Mouse (Mus musculus) G1E (cell line): ENCODE measurements around the gene Olfr1358. TPM values are rescaled to one million over a fixed set of nuclear protein-coding genes. Genes with fewer than 3 reads are reported as not detected.

Experiments
- ATAC-seq: 2 replicates; pipeline ENCODE4 v1.8.0; 2016; ENCODE audit warnings: mild to moderate bottlenecking; ENCODE audit not compliant: insufficient number of reproducible peaks, poor library complexity, low FRiP score, severe bottlenecking; ENCODE audit errors: extremely low read depth
- DNase-seq: peaks from one replicate; pipeline ENCODE4 v3.0.0; 2012; ENCODE audit warnings: low spot score
- H3K27me3 ChIP-seq: 2 replicates; pipeline ENCODE4 v1.6.1; 2012; ENCODE audit warnings: mild to moderate bottlenecking, low read length, inconsistent platforms; ENCODE audit not compliant: insufficient read depth
- H3K36me3 ChIP-seq: replicated peaks from 2 replicates; pipeline ENCODE3; 2012; ENCODE audit warnings: mild to moderate bottlenecking, inconsistent platforms
- H3K4me1 ChIP-seq: 2 replicates; pipeline ENCODE4 v1.6.1; 2012; ENCODE audit warnings: low read depth, low read length, inconsistent platforms, mixed read lengths; ENCODE audit not compliant: insufficient read depth
- H3K4me3 ChIP-seq: 2 replicates; pipeline ENCODE4 v1.5.1; 2012; ENCODE audit warnings: low read depth, mild to moderate bottlenecking, inconsistent platforms, low read length, moderate library complexity, mixed read lengths
- H3K9me3 ChIP-seq: replicated peaks from 2 replicates; pipeline ENCODE4 v1.6.1; 2012; ENCODE audit warnings: inconsistent platforms
- CTCF ChIP-seq: IDR thresholded peaks from 2 replicates; pipeline ENCODE4 v1.5.1; 2012; ENCODE audit warnings: low read depth, low read length, inconsistent platforms, mixed read lengths
- GATA1 ChIP-seq: IDR thresholded peaks from 2 replicates; pipeline ENCODE4 v1.6.1; 2012; ENCODE audit warnings: borderline replicate concordance, low read length, inconsistent platforms, mixed read lengths
- GATA2 ChIP-seq: IDR thresholded peaks from 2 replicates; pipeline ENCODE4 v1.6.1; 2012; ENCODE audit warnings: low read depth, low read length, inconsistent platforms, borderline replicate concordance
- POLR2AphosphoS5 ChIP-seq: IDR thresholded peaks from 2 replicates; pipeline ENCODE4 v1.6.1; 2012; ENCODE audit warnings: low read depth, low read length, inconsistent platforms; ENCODE audit not compliant: insufficient replicate concordance
- TAL1 ChIP-seq: conservative IDR thresholded peaks from 2 replicates; pipeline ENCODE4 v1.6.1; 2012; ENCODE audit warnings: low read depth, low read length, inconsistent platforms, mixed read lengths
- polyA plus RNA-seq: library from polyadenylated mRNA; stranded (reverse); fragments of >175 nt; gene quantifications from 2 replicates; pipeline ENCODE4 v1.2.3, GENCODE M21; 2012
- total RNA-seq, 2 experiments: library from RNA; stranded (forward) in 1 of 2; stranded (reverse) in 1 of 2; fragments of 200-1000 nt in 1 of 2; fragments of >200 nt in 1 of 2; fragmentation: Nextera tagmentation in 1 of 2; gene quantifications; 2 replicates each; pipeline ENCODE4 v1.2.3; 2014 to 2017

The Olfr1358 gene
- total and polyA plus RNA-seq, 3 experiments: not detected

- Histone ChIP-seq H3K36me3 (no peaks in the 10 kb centered on the region), H3K4me3 (no peak overlapping the region), H3K4me1 (no peaks in the 10 kb centered on the region), H3K27me3 (no peaks in the 10 kb centered on the region; the same call in 1 of the 2 replicates), H3K9me3 (no peaks in the 10 kb centered on the region)
- no peak for TF ChIP-seq GATA2
- no peak for TF ChIP-seq POLR2AphosphoS5
- TF ChIP-seq GATA1: no peak
- no peak for TF ChIP-seq TAL1
- no peak for TF ChIP-seq CTCF
- ATAC-seq (no peak), DNase-seq (no peak)
Measured at GRCm38 (mm10) chr10:78565070-78565469, 47.8 kb downstream of the Olfr1358 start.

- Histone ChIP-seq H3K27me3 (0 out of 2 replicates have a peak, but pooled peaks cover 3% of the 10 kb centered on the region), H3K4me3 (no peak overlapping the region), H3K36me3 (no peaks in the 10 kb centered on the region), H3K4me1 (peaks cover 9% of the 10 kb centered on the region), H3K9me3 (no peaks in the 10 kb centered on the region)
- no peak for TF ChIP-seq POLR2AphosphoS5
- TF ChIP-seq TAL1: no peak
- TF ChIP-seq GATA1: no peak
- no peak for TF ChIP-seq GATA2
- TF ChIP-seq CTCF: no peak
- DNase-seq (no peak), ATAC-seq (no peak)
Measured at GRCm38 (mm10) chr10:78569191-78569590, 52.0 kb downstream of the Olfr1358 start.

DNA sequence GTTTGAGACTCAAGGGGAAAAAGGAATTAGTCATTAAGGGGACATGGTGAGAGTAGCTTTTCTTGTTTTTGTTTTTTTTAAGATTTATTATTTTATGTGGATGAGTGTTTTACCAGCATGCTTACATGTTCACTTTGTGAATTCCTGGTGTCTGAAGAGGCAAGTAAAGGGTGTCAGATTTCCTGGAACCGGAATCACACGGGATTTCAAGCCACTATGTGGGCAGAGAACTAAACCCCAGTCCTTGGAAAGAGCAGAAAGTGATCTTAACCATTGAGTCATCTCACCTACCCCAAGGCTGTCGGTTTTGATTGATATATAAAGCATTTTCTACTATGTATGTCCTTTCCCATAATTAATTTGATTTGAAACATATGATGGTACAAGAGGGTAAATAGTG lies 52.5 kb downstream of the Olfr1358 start:
- Histone ChIP-seq H3K36me3 (no peaks in the 10 kb centered on the region), H3K9me3 (no peaks in the 10 kb centered on the region), H3K4me1 (peaks cover 11% of the 10 kb centered on the region), H3K4me3 (no peak overlapping the region), H3K27me3 (0 out of 2 replicates have a peak, but pooled peaks cover 3% of the 10 kb centered on the region)
- TF ChIP-seq GATA2: no peak
- no peak for TF ChIP-seq GATA1
- TF ChIP-seq CTCF: no peak
- TF ChIP-seq TAL1: no peak
- TF ChIP-seq POLR2AphosphoS5: no peak
- ATAC-seq (no peak), DNase-seq (no peak)

Other genes starting within 250 kb of the Olfr1358 start
- 1.2 and 2.3 TPM in 2 replicates for gene Agpat3, start 164.9 kb upstream of the Olfr1358 start, total RNA-seq (2014; fragmentation: Nextera tagmentation)
- gene Agpat3, start 164.9 kb upstream of the Olfr1358 start, total RNA-seq (2017): 1.9 and 2.3 TPM in 2 replicates
- gene Agpat3, start 164.9 kb upstream of the Olfr1358 start, polyA plus RNA-seq: 2.9 and 3.0 TPM in 2 replicates
- gene Rrp1, start 104.4 kb upstream of the Olfr1358 start, total RNA-seq (2014; fragmentation: Nextera tagmentation): 172 and 189 TPM in 2 replicates
- 423 and 464 TPM in 2 replicates for gene Rrp1, start 104.4 kb upstream of the Olfr1358 start, total RNA-seq (2017)
- 372 and 420 TPM in 2 replicates for gene Rrp1, start 104.4 kb upstream of the Olfr1358 start, polyA plus RNA-seq
- gene Cstb, start 91.8 kb upstream of the Olfr1358 start, total RNA-seq (2014; fragmentation: Nextera tagmentation): 33.7 and 47.1 TPM in 2 replicates
- 251 and 260 TPM in 2 replicates for gene Cstb, start 91.8 kb upstream of the Olfr1358 start, total RNA-seq (2017)
- gene Cstb, start 91.8 kb upstream of the Olfr1358 start, polyA plus RNA-seq: 20.0 and 40.3 TPM in 2 replicates
- 33.6 and 36.2 TPM in 2 replicates for gene Pdxk, start 52.5 kb upstream of the Olfr1358 start, total RNA-seq (2014; fragmentation: Nextera tagmentation)
- 44.6 and 47.1 TPM in 2 replicates for gene Pdxk, start 52.5 kb upstream of the Olfr1358 start, total RNA-seq (2017)
- 20.8 and 23.0 TPM in 2 replicates for gene Pdxk, start 52.5 kb upstream of the Olfr1358 start, polyA plus RNA-seq
- gene Ilvbl, start 56.9 kb downstream of the Olfr1358 start, total RNA-seq (2014; fragmentation: Nextera tagmentation): 6.2 and 7.0 TPM in 2 replicates
- gene Ilvbl, start 56.9 kb downstream of the Olfr1358 start, total RNA-seq (2017): 10.2 and 15.2 TPM in 2 replicates
- gene Ilvbl, start 56.9 kb downstream of the Olfr1358 start, polyA plus RNA-seq: 7.7 and 9.3 TPM in 2 replicates
- not detected in 2 replicates for gene Syde1, start 74.5 kb downstream of the Olfr1358 start, total RNA-seq (2014; fragmentation: Nextera tagmentation)
- gene Syde1, start 74.5 kb downstream of the Olfr1358 start, total RNA-seq (2017): 0.06 TPM in 1 of 2 replicates, not detected in the other
- not detected in 2 replicates for gene Syde1, start 74.5 kb downstream of the Olfr1358 start, polyA plus RNA-seq
- gene Olfr1357, start 100.6 kb downstream of the Olfr1358 start, total RNA-seq (2014; fragmentation: Nextera tagmentation): not detected in 2 replicates
- gene Olfr1357, start 100.6 kb downstream of the Olfr1358 start, total RNA-seq (2017): 0.16 and 0.29 TPM in 2 replicates
- gene Olfr1357, start 100.6 kb downstream of the Olfr1358 start, polyA plus RNA-seq: not detected in 2 replicates
- not detected in 2 replicates for gene Casp14, start 200.9 kb downstream of the Olfr1358 start, total RNA-seq (2014; fragmentation: Nextera tagmentation)
- 0.12 TPM in 1 of 2 replicates, not detected in the other for gene Casp14, start 200.9 kb downstream of the Olfr1358 start, total RNA-seq (2017)
- not detected in 2 replicates for gene Casp14, start 200.9 kb downstream of the Olfr1358 start, polyA plus RNA-seq
- not detected in 2 replicates for gene Ccdc105, start 235.6 kb downstream of the Olfr1358 start, total RNA-seq (2014; fragmentation: Nextera tagmentation)
- not detected in 2 replicates for gene Ccdc105, start 235.6 kb downstream of the Olfr1358 start, total RNA-seq (2017)
- gene Ccdc105, start 235.6 kb downstream of the Olfr1358 start, polyA plus RNA-seq: not detected in 2 replicates